Mouse (Mus musculus) neutrophil, adult 65 days (primary cell): ENCODE measurements around the gene Naa15. TPM values are rescaled to one million over a fixed set of nuclear protein-coding genes. Genes with fewer than 3 reads are reported as not detected.

Experiments
- total RNA-seq: library from RNA; stranded (reverse); gene quantifications from 2 replicates; pipeline ENCODE4 v1.2.4, GENCODE M21; 2023

Gene Naa15
- total RNA-seq, result 29.7 and 44.6 TPM in 2 replicates

DNA sequence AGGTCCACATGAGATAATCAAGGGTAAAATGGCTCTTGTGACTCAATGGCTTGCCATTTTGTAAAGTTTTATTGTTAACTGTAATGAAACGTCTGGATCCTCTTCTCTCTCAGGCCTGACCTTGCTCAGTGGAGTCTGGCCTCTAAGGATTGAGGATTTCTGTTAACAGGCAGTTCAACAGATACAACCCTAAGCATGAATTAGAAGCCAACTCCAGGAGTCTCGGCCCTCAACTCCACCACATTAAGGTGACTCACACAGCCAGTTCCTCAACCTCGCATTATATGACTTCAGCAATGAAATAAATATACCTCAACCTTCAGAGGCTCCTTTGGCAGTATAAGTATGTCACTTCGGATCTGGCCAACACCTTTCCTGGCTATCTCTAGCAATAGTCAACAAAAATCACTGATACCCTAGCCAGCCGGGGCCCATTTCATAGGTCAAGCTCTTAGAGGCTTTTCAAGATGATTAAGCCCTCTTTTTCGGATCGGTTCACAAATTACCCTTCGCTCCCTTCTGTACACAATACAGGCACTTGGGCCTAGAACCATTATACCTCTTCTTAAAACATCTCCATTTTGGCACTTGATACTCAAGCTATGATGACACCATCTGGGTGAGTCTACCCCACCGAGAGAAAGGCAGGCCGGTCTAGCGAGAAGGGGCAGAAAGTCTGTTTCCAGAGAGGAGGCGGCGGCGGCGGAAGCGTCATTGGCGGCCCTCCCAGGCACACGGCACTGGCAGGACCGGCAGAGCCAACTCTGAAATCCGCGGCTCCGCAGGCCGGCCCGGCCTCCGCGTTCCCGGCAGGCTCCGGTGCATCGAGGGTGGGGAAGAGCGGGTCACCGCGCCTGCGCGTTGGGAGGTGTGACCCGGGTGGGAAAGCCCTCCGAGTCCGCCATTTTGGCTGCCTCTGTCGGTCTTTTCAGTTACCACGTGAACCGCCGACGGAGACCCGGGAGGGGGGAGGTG lies at the start of gene Naa15:
TSS of gene Naa15 (plus strand) at position 51 of the 975 bp plus-strand sequence.

DNA sequence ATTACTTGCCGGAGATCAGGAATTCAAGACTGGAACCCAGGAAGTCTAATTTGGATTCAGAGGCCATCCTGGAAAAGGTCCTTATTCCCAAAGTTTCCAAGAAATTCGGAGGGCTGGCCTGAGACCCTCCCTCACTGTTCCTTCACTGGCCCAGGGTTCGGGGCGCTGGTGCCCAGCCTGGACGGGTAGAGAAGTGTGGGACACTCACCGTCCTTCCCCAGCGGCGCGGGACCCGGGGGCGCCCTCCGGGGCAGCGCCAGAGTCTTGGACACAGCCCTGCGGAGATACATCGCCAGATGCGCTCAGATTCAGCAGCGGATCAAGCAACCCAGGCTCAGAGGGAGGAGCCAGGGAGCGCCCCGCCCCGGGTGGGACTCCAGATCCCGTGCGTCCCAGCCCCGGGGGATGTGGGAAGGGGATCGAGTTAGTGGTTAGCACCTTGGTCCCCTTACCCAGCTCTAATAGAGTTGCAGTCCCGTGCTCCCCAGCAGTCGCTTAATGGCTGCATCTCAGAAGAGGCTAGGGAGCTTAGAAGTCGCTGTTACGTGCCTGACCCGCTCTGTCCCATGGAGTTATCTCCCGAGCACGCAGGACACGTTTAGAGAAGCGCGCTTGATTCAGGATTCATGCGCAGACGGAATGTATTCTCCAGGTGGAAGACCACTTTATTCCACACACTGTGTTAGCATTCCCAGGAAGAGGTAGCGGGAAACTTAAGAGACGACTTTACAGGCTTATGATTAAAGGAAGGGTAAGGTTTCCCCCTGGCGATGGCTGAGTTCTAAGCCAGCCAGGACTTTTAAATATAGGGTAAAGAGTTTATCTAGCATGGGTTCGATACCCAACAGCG lies 18.5 kb upstream of the Naa15 start, which contains the start of gene Mgarp:
TSS of gene Mgarp (minus strand) at position 520 of the 850 bp plus-strand sequence.

GRCm38 (mm10) chr3:51408561-51409183 lies 6.3 kb upstream of the Naa15 start, which contains the start of gene Ndufc1:
TSS of gene Ndufc1 (minus strand) at chr3:51408988.

GRCm38 (mm10) chr3:51483741-51484359 lies 68.9 kb downstream of the Naa15 start, which contains the start of gene Rab33b:
TSS of gene Rab33b (plus strand) at chr3:51483920.

Other genes starting within 250 kb of the Naa15 start
- 19.6 and 20.7 TPM in 2 replicates for gene Noct, start 190.7 kb upstream of the Naa15 start, total RNA-seq
- 105 and 138 TPM in 2 replicates for gene Elf2, start 74.5 kb upstream of the Naa15 start, total RNA-seq
- gene Mgarp, start 18.4 kb upstream of the Naa15 start, total RNA-seq, result not detected in 2 replicates
- gene Ndufc1, start 6.2 kb upstream of the Naa15 start, total RNA-seq, result 36.0 TPM in 2 replicates
- 28.3 and 33.8 TPM in 2 replicates for gene Rab33b, start 68.8 kb downstream of the Naa15 start, total RNA-seq
- 38.5 and 51.4 TPM in 2 replicates for gene Setd7, start 145.7 kb downstream of the Naa15 start, total RNA-seq
- 179 TPM in 2 replicates for gene Mgst2, start 245.2 kb downstream of the Naa15 start, total RNA-seq